Mouse (Mus musculus) forebrain, embryonic 12.5 days (tissue): ENCODE measurements around the gene Bahd1. TPM values are rescaled to one million over a fixed set of nuclear protein-coding genes. Genes with fewer than 3 reads are reported as not detected.
A peak's percentile ranks its signal among the peaks of the same experiment; 100 is the strongest.

ENCODE experiments used
- ATAC-seq: fragments of 200-750 bp; cut with Nextera tagmentation; 2 replicates; pipeline ENCODE4 v1.8.0; 2017; ENCODE audit warnings: moderate TSS enrichment; ENCODE audit not compliant: low FRiP score
- H3K27ac ChIP-seq: fragments of 300-500 bp; sonication (generic); 2 replicates; pipeline ENCODE4 v1.5.1; 2016; ENCODE audit warnings: mild to moderate bottlenecking
- H3K27me3 ChIP-seq: fragments of 300-500 bp; sonication (generic); 2 replicates; pipeline ENCODE4 v1.6.1; 2016; ENCODE audit warnings: mild to moderate bottlenecking
- H3K36me3 ChIP-seq: fragments of 300-500 bp; sonication (generic); replicated peaks from 2 replicates; pipeline ENCODE4 v1.6.1; 2016; ENCODE audit warnings: mild to moderate bottlenecking
- H3K4me1 ChIP-seq: fragments of 300-500 bp; sonication (generic); 2 replicates; pipeline ENCODE4 v1.6.1; 2016
- H3K4me2 ChIP-seq: fragments of 300-500 bp; sonication (generic); 2 replicates; pipeline ENCODE4 v1.6.1; 2016; ENCODE audit warnings: mild to moderate bottlenecking, moderate library complexity
- H3K4me3 ChIP-seq: fragments of 300-500 bp; sonication (generic); replicated peaks from 2 replicates; pipeline ENCODE4 v1.5.1; 2016; ENCODE audit warnings: mild to moderate bottlenecking
- H3K9ac ChIP-seq: fragments of 300-500 bp; sonication (generic); 2 replicates; pipeline ENCODE4 v1.6.1; 2016; ENCODE audit warnings: mild to moderate bottlenecking
- H3K9me3 ChIP-seq: fragments of 300-500 bp; sonication (generic); 2 replicates; pipeline ENCODE4 v1.6.1; 2016
- WGBS: fragments of 180-500 bp; shearing (Covaris S2); methylation state at CpG from one replicate; pipeline ENCODE4 v1.1.7; 2016; 5-methylcytosine and 5-hydroxymethylcytosine counted together
- polyA plus RNA-seq: library from polyadenylated mRNA; unstranded; fragments of >200 nt; fragmentation: Nextera tagmentation; extraction: Ambion mirVana; gene quantifications from 2 replicates; pipeline ENCODE4 v1.2.1, GENCODE M21; 2016

Gene Bahd1
- polyA plus RNA-seq = 5.5 TPM in 2 replicates

DNA sequence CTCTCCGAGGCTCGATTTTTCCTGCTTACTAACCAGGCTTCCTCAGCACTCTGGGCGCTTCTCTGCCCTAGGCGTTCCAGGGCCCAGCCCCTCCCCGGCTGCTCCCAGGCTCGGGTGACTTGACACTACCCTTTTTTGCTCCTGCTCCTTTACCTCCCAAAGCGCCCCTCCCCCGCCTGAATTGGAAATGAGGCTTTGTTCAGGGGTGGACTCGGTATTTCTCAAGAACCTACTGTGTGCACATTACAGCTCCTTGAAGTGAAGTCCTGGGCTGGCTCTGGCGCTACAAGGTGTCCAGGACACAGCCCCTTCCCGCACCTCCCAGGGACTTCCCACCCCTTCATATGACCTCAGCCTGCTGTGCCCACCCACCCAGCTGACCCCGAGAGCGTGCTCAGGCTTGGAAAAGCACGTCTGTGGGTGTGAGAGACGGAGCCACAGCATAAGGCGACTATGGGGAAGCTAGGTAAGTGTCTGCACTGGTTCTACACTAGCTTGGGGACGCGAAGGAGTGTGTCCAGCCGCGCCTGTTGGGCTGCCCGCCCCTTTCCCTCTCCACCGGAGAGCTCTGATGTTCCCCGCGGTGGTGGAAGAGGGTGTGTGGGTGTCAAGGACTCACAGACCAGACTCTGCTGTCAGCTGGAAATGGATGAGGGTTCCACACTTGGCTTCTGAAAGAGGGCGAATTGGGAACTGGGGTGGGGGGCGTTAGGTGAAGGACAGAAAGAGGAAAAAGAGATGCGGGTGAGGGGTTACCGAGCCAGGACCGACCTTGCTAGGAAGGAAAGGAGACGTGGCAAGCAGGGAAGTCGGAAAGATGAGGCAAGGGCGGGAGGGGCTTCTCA lies at the start of gene Bahd1:
Gene Bahd1, plus strand, starts transcription at position 397 of the 845 bp plus-strand sequence.
- under 1% methylated on average over 32 of the region's 32 CpGs for WGBS
- H3K4me3 ChIP-seq = peak within 1 kb of the TSS; percentile 96
- H3K4me2 ChIP-seq = peak within 1 kb of the TSS; percentile 93
- H3K9ac ChIP-seq = peak within 1 kb of the TSS; percentile 95
- no peak for ATAC-seq
- peaks cover 64% of the 10 kb centered on the region for H3K27me3 ChIP-seq
- H3K36me3 ChIP-seq = no peaks in the 10 kb centered on the region
- peaks cover 61% of the 10 kb centered on the region for H3K4me1 ChIP-seq
- no peak within 1 kb of the TSS for H3K27ac ChIP-seq
- H3K9me3 ChIP-seq = no peaks in the 10 kb centered on the region

DNA sequence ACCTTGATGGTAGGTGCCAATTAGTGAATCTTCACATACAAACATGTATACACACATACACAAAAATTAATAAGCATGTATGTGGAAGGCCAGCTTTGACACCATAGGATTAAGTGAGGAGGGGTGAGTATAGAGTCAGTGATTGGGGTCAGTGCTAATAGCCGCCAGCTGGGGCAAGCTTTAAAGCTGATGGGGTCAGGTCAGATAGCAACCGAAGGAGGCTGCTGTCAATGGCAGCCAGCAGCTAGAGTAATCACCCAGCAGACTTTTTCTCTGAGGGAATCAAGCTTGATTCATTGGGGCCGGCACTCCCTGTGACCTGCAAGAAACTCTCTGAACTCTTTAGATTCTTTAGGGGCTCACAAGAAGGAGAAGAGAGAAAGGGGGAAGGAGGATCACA lies 48.4 kb upstream of the Bahd1 start:
- Histone ChIP-seq H3K4me2 (no peak overlapping the region), H3K27ac (no peak overlapping the region), H3K4me3 (no peak overlapping the region), H3K9me3 (no peaks in the 10 kb centered on the region), H3K4me1 (no peaks in the 10 kb centered on the region), H3K27me3 (no peaks in the 10 kb centered on the region), H3K9ac (no peak overlapping the region), H3K36me3 (no peaks in the 10 kb centered on the region)
- ATAC-seq = no peak
- 39% methylated on average over 3 of the region's 3 CpGs for WGBS

DNA sequence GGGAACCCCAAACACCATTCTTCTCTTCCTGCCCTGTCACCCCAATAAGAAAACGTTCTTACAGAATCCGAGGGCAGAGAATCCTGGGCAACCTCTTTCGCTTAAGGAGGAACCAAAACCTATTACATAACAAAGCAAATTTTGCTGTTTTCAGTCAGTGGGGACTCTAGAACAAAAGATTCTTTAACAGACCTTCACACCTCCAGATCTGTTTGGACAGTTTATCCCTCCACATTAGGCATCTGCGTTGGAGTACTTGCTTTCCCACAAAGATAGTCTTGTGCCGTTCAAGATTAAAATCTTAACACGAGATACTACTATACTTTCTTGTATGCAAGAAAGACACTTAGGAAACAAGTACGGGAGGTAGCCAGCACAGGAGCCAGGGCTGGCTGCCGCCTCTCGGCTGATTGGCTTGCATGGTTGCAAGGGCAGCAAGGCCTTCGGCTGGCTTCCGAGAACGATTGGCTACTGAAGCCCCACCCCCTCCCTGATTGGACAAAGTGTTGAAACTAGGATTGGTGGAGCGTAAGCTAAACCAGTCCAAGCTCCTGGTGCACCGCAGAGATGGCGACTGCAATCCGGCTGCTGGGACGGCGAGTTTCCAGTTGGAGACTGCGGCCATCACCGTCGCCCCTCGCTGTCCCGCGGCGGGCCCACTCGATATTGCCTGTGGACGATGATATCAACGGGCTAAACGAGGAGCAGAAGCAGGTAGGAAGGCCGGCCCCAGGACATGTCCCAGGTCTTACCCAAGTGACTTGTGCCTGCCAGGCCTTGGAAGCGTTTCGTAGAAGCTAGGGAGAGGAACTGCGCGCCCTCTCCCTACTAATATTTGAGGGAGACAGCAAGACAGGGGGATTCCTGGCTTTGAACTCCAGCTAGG lies 38.5 kb upstream of the Bahd1 start, which contains the start of gene Ivd:
Gene Ivd, plus strand, starts transcription at position 501 of the 886 bp plus-strand sequence.
- Histone ChIP-seq H3K36me3 (0 out of 2 replicates have a peak, but pooled peaks cover 2% of the 10 kb centered on the region), H3K9ac (peak within 1 kb of the TSS; percentile 81), H3K4me3 (peak within 1 kb of the TSS; percentile 62), H3K27ac (no peak within 1 kb of the TSS; the same call in 1 of the 2 replicates), H3K27me3 (no peaks in the 10 kb centered on the region), H3K4me1 (peaks cover 20% of the 10 kb centered on the region), H3K9me3 (no peaks in the 10 kb centered on the region), H3K4me2 (peak within 1 kb of the TSS; percentile 74)
- ATAC-seq = peak; percentile 100
- under 1% methylated on average over 34 of the region's 34 CpGs for WGBS

DNA sequence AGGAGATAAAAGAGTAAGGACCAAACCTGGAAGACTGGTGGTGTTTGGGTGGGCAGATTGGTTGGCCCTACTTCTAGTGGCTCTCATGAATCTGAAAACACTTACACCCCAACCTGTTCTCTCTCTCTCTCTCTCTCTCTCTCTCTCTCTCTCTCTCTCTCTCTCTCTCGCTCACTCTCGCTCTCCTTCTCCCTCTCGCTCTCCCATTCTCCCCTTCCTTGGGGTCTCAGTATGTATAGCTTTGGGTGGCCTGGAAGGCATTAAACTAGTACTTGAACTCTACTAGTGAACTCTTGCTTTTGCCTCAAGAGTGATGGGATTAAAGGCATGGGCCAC lies 37.9 kb upstream of the Bahd1 start:
- H3K4me3 ChIP-seq = peak overlapping the region; percentile 62
- peak overlapping the region; percentile 74 for H3K4me2 ChIP-seq
- no peak overlapping the region; the same call in 1 of the 2 replicates for H3K27ac ChIP-seq
- peak overlapping the region; percentile 81 for H3K9ac ChIP-seq
- no peak for ATAC-seq
- H3K9me3 ChIP-seq = no peaks in the 10 kb centered on the region
- no peaks in the 10 kb centered on the region for H3K27me3 ChIP-seq
- peaks cover 20% of the 10 kb centered on the region for H3K4me1 ChIP-seq
- H3K36me3 ChIP-seq = 0 out of 2 replicates have a peak, but pooled peaks cover 2% of the 10 kb centered on the region
- WGBS = 63% methylated on average over 1 of the region's 3 CpGs

DNA sequence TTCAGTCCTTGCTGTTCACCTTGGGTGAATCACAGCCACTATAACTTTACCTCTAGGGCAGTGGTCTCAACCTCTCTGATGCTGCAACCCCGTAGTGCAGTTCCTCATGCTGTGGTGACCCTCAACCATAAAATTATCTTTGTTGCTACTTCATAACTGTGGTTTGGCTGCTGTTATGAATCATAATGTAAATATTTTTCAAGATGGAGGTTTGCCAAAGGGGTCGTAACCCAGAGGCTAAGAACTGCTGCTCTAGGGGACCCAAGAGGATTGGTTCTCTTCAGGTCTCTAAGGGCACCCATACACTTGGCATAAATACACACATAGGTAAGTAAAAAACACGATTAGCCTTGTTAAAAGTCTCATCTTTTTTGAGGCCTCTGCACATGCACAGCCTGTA lies 29.6 kb upstream of the Bahd1 start:
- no peak overlapping the region for H3K9ac ChIP-seq
- WGBS = 97% methylated on average over 3 of the region's 3 CpGs
- no peak overlapping the region for H3K4me3 ChIP-seq
- H3K4me1 ChIP-seq = no peaks in the 10 kb centered on the region
- H3K36me3 ChIP-seq = peaks cover 41% of the 10 kb centered on the region
- no peak for ATAC-seq
- H3K9me3 ChIP-seq = no peaks in the 10 kb centered on the region
- no peak overlapping the region for H3K27ac ChIP-seq
- no peaks in the 10 kb centered on the region for H3K27me3 ChIP-seq
- no peak overlapping the region for H3K4me2 ChIP-seq

DNA sequence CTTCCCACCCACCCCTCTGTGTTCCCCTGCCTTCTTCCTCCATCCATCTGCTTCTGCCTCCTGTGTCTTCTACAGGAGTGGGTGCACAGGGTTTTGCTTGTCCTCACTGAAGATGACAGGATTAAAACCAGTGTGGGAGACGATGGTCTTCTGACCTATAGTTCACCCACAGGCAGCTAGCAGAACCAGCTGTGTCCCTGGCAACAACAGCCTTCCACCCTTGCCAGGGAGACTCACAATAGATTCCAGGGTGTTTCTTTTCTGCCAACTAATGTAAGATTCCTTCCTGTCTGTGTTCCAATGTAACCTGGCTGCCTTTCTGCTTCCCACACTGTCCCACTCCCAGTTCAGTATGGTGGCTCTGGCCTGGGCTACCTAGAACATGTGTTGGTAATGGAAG lies 29.1 kb upstream of the Bahd1 start:
- peaks cover 42% of the 10 kb centered on the region for H3K36me3 ChIP-seq
- H3K27me3 ChIP-seq = no peaks in the 10 kb centered on the region
- no peak overlapping the region for H3K9ac ChIP-seq
- no peak for ATAC-seq
- H3K4me2 ChIP-seq = no peak overlapping the region
- 91% methylated on average over 1 of the region's 1 CpGs for WGBS
- no peak overlapping the region for H3K4me3 ChIP-seq
- no peaks in the 10 kb centered on the region for H3K9me3 ChIP-seq
- no peaks in the 10 kb centered on the region for H3K4me1 ChIP-seq
- H3K27ac ChIP-seq = no peak overlapping the region

DNA sequence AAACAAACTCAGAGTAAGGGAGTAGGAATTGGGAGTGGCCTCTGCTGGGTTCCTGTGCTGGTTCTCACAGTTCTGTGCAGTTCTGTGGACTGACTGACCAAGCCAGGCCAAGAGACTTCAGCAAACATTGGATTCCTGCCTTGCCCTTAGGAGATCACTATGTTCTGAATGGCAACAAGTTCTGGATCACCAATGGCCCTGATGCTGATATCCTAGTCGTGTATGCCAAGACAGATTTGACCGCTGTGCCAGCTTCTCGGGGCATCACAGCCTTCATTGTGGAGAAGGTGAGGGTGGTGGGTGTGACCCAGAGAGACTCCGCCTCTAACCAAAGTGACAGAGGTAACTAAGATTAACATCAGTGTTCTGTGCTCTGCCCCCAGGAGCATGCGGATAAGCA lies 27.2 kb upstream of the Bahd1 start:
- no peak for ATAC-seq
- Histone ChIP-seq H3K4me3 (no peak overlapping the region), H3K9me3 (no peaks in the 10 kb centered on the region), H3K4me2 (no peak overlapping the region), H3K36me3 (peaks cover 60% of the 10 kb centered on the region), H3K27ac (no peak overlapping the region), H3K27me3 (no peaks in the 10 kb centered on the region), H3K4me1 (no peaks in the 10 kb centered on the region), H3K9ac (no peak overlapping the region)
- 90% methylated on average over 5 of the region's 5 CpGs for WGBS

DNA sequence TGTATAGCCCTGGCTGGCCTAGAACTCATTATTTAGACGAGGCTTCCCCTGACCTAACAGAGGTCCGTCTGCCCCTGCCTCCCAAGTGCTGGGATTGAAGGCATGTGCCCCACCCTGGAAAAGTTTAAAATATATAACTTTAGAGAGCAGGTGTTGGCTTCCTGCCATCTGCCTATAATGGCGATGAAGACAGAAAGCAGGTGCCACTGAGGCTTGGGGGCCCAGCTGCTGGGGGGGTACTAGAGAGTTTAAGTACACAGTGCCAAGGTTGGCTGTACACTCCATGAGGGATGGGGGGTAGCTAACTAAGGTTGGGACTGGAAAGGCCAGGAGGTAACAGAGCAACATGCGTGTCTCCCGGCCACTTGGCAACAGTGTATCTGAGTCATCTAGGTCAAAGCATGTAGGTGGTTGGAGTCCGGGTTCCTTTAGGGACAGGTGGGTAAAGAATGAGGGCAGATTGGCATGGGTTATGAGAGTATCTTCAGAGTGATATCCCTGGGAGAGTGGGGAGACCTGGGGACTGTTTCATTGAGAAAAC lies 26.2 kb upstream of the Bahd1 start:
- 91% methylated on average over 6 of the region's 6 CpGs for WGBS
- H3K4me1 ChIP-seq = no peaks in the 10 kb centered on the region
- peaks cover 65% of the 10 kb centered on the region for H3K36me3 ChIP-seq
- H3K27me3 ChIP-seq = no peaks in the 10 kb centered on the region
- no peak for ATAC-seq
- no peak overlapping the region for H3K4me3 ChIP-seq
- H3K9me3 ChIP-seq = no peaks in the 10 kb centered on the region
- H3K4me2 ChIP-seq = no peak overlapping the region
- no peak overlapping the region for H3K9ac ChIP-seq
- no peak overlapping the region for H3K27ac ChIP-seq

DNA sequence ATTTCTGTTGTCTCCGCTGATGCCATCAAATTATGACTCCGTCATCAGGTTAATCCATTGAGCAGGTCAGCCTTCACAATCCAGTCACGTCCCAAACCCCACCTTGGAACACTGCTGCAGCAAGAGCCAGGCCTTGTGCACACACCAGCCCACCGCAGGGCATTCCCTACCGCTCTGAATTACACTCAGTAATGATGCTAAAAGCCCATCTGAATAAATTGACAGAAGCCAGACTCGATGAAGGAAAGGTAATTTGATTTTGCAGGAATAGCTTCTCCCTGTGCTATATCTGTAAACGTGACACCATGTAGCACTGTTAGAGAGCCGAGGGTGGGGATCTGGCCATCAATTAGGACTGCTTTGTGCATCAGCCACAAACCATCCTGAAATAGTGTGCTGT lies 24.9 kb upstream of the Bahd1 start:
- H3K36me3 ChIP-seq = peaks cover 55% of the 10 kb centered on the region
- H3K4me3 ChIP-seq = no peak overlapping the region
- WGBS = 91% methylated on average over 8 of the region's 8 CpGs
- H3K4me1 ChIP-seq = no peaks in the 10 kb centered on the region
- no peak overlapping the region for H3K9ac ChIP-seq
- no peak for ATAC-seq
- H3K9me3 ChIP-seq = no peaks in the 10 kb centered on the region
- H3K4me2 ChIP-seq = no peak overlapping the region
- no peaks in the 10 kb centered on the region for H3K27me3 ChIP-seq
- H3K27ac ChIP-seq = no peak overlapping the region

DNA sequence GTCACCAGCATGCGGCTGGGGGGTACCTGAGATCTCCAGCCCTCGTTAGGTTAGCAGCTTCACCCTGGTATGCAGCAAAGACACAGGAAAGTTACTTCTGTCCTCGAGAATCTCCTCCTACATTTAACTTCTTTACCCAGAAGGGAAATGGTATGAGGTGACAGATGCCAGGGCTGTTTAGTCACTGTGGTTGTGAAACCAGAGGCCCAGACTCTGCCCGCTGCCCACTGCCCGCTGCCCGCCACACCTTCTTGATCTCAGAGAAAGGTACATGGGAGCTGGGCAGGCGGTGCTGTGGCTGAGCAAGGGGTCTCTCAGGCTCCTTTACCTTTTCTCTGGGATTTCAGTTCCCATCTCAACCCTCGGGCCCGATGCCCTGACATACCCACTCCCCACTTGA lies 23.7 kb upstream of the Bahd1 start:
- H3K9ac ChIP-seq = no peak overlapping the region
- no peak for ATAC-seq
- no peaks in the 10 kb centered on the region for H3K27me3 ChIP-seq
- no peak overlapping the region for H3K4me2 ChIP-seq
- no peak overlapping the region for H3K27ac ChIP-seq
- 95% methylated on average over 9 of the region's 9 CpGs for WGBS
- H3K36me3 ChIP-seq = peaks cover 59% of the 10 kb centered on the region
- no peaks in the 10 kb centered on the region for H3K4me1 ChIP-seq
- H3K9me3 ChIP-seq = no peaks in the 10 kb centered on the region
- H3K4me3 ChIP-seq = no peak overlapping the region

DNA sequence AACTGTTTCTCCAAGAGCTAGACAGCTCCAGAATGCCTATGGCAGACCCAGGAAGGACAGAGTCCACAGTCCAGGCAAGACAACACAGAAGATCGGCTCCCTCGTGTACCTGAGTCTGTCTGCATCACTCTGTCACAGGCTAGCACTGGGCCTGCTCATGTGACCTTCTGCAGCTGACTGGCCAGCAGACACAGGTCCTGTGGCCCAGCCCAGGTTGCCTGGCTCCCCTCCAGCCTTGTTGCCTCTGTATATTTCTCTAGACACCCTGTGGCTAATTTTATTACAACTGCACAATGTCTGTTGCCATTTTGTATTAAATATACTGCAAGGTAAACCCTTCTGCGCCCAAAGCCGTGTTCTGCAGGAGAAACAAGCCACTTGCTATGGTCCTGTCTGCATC lies 19.2 kb upstream of the Bahd1 start:
- ATAC-seq = no peak
- 83% methylated on average over 4 of the region's 4 CpGs for WGBS

DNA sequence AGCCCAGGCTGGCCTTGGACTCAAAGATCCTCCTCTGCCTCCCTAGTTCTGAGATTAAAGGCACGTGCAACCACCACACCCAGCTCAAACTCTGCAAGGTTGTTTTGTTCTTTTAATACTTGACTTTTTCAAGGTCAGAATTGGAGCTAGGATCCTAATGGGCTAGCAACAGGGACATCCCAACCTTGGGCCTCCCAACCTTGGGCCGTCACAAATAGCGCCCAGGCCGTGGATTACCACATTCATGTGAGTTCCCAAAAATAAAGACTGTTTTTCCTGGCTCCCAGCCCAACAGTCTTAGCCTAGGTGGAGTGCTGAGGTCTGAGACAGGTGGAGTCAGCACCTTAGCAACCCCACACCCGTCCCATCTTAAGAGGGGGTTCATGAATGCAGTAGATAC lies 18.2 kb upstream of the Bahd1 start:
- no peak for ATAC-seq
- H3K36me3 ChIP-seq = peaks cover 25% of the 10 kb centered on the region
- H3K9me3 ChIP-seq = no peaks in the 10 kb centered on the region
- no peak overlapping the region for H3K4me3 ChIP-seq
- H3K27ac ChIP-seq = no peak overlapping the region
- H3K4me2 ChIP-seq = no peak overlapping the region
- peaks cover 6% of the 10 kb centered on the region for H3K4me1 ChIP-seq
- peaks cover 26% of the 10 kb centered on the region for H3K27me3 ChIP-seq
- no peak overlapping the region for H3K9ac ChIP-seq
- 86% methylated on average over 5 of the region's 5 CpGs for WGBS

More for the DNA sequence above, 19.2 kb upstream of the Bahd1 start:
- peaks cover 6% of the 10 kb centered on the region for H3K4me1 ChIP-seq
- H3K9ac ChIP-seq = no peak overlapping the region
- no peak overlapping the region for H3K4me2 ChIP-seq
- H3K9me3 ChIP-seq = no peaks in the 10 kb centered on the region
- no peak overlapping the region for H3K4me3 ChIP-seq
- H3K27me3 ChIP-seq = peaks cover 25% of the 10 kb centered on the region
- peaks cover 34% of the 10 kb centered on the region for H3K36me3 ChIP-seq
- no peak overlapping the region for H3K27ac ChIP-seq
